Mouse (Mus musculus): ENCODE measurements around the gene S100a11. TPM values are rescaled to one million over a fixed set of nuclear protein-coding genes. Genes with fewer than 3 reads are reported as not detected.

The S100a11 gene
- polyA plus RNA-seq, 1 experiment from 2014 or later = 709 TPM

GRCm38 (mm10) chr3:93499129-93499528, 21.2 kb upstream of the S100a11 start:
- ATAC-seq (replicated peaks; ENCODE audit: extremely low read depth, insufficient read depth, low FRiP score) = no peak
- Histone ChIP-seq H3K36me3 (ENCODE audit: control insufficient read depth, insufficient read depth) (no peaks in the 10 kb centered on the region), H3K27ac (ENCODE audit: low read length) (no peak overlapping the region), H3K4me3 (ENCODE audit: low read length) (no peak overlapping the region), H3K4me1 (ENCODE audit: control insufficient read depth, insufficient read depth, low read length) (no peaks in the 10 kb centered on the region), H3K9me3 (replicated peaks; ENCODE audit: control insufficient read depth, low read length) (no peaks in the 10 kb centered on the region; the same call in 1 of the 2 replicates), H3K27me3 (ENCODE audit: control insufficient read depth, insufficient read depth, low read length) (no peaks in the 10 kb centered on the region), H3K4me2 (ENCODE audit: low read depth, low read length) (no peak overlapping the region), H3K9ac (ENCODE audit: low read length) (no peak overlapping the region)

DNA sequence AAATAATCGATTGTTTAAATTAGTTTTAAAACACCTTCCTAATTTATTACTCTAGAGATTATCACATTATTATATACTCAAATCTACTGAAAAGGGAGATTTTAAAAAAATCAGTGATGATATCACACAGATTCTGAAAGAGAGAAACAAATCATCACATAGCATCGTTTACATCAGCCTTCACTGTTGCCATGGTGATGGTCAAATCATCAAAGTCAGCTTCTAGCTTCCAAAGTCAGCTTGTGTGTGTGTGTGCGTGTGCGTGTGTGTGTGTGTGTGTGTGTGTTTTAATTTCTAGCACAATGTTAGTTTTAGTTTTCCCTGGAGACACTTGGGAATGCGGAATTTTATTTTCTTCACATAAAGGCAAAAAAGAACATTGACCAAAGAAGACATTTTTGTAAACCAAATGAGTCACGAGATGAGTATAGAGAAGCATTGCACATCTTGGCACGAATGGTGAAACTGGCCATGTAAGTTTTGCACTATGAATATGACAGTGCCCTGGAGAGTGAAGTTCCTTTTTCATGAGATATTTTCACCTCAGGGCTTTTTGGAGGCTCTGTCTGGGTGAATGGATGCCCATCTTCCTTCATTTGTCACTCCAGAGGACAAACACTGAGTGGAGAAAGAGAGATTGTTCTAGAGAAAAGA, 15.6 kb upstream of the S100a11 start:
- Histone ChIP-seq H3K4me2 (ENCODE audit: low read depth, low read length) (no peak overlapping the region), H3K9me3 (replicated peaks; ENCODE audit: control insufficient read depth, low read length) (no peaks in the 10 kb centered on the region), H3K9ac (ENCODE audit: low read length) (no peak overlapping the region), H3K36me3 (ENCODE audit: control insufficient read depth, insufficient read depth) (no peaks in the 10 kb centered on the region), H3K27me3 (ENCODE audit: control insufficient read depth, insufficient read depth, low read length) (no peaks in the 10 kb centered on the region), H3K4me1 (ENCODE audit: control insufficient read depth, insufficient read depth, low read length) (no peaks in the 10 kb centered on the region), H3K4me3 (ENCODE audit: low read length) (no peak overlapping the region), H3K27ac (ENCODE audit: low read length) (no peak overlapping the region)
- 82% methylated on average over 7 of the region's 7 CpGs for WGBS
- no peak for ATAC-seq (replicated peaks; ENCODE audit: extremely low read depth, insufficient read depth, low FRiP score)

DNA sequence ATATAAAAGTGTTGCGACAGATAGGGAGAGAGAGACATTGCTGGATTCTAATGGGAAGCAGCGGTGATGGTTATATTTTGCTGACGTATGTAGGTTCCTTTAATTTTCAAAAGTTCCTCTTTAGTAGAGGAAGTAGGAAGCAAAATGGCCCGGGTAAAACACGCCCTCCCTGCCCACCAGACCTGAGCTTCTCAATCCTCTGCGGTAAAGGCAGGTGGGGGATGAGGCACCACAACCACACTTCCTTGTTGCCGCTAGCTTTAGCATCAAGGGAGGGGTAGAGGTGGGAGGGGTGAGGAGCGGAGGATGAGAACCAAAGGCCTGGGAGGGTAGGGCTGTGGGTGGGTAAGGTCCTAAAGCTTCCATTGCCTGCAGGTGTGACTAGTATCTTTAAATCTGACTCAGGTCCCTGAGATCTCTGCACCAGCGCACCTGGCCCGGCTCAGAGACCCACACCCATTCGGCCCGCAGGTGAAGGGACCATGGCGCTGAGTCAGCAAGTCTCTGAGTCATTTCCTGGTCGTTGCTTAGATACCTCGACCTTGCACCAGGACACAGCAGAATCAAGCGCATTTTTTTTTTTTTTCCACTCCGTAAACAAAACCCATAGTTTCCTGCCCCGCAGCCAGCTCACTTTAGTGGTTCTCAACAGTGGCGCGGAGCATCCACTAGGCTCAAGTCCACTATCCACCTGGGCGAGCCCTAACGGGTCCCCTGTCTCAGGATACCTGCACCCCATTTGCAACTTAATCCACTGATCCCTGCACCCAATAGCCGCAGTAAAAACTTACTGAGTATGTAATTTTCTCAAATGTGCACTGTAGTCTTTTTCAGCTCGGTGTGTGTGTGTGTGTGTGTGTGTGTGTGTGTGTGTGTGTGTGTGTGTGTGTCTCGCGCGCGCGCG, 14.1 kb upstream of the S100a11 start:
- Histone ChIP-seq H3K36me3 (ENCODE audit: control insufficient read depth, insufficient read depth) (no peaks in the 10 kb centered on the region), H3K4me2 (ENCODE audit: low read depth, low read length) (peak overlapping the region; percentile 37), H3K9ac (ENCODE audit: low read length) (no peak overlapping the region), H3K27me3 (ENCODE audit: control insufficient read depth, insufficient read depth, low read length) (no peaks in the 10 kb centered on the region), H3K27ac (ENCODE audit: low read length) (no peak overlapping the region; the same call in 1 of the 2 replicates), H3K4me1 (ENCODE audit: control insufficient read depth, insufficient read depth, low read length) (no peaks in the 10 kb centered on the region), H3K9me3 (replicated peaks; ENCODE audit: control insufficient read depth, low read length) (no peaks in the 10 kb centered on the region), H3K4me3 (ENCODE audit: low read length) (peak overlapping the region; percentile 15)
- WGBS = 33% methylated on average over 30 of the region's 30 CpGs
- peak; percentile 81 for ATAC-seq (replicated peaks; ENCODE audit: extremely low read depth, insufficient read depth, low FRiP score)

GRCm38 (mm10) chr3:93506881-93507325, 13.4 kb upstream of the S100a11 start:
- Histone ChIP-seq H3K36me3 (ENCODE audit: control insufficient read depth, insufficient read depth) (no peaks in the 10 kb centered on the region), H3K4me1 (ENCODE audit: control insufficient read depth, insufficient read depth, low read length) (no peaks in the 10 kb centered on the region), H3K27ac (ENCODE audit: low read length) (no peak overlapping the region), H3K9ac (ENCODE audit: low read length) (no peak overlapping the region), H3K4me3 (ENCODE audit: low read length) (no peak overlapping the region), H3K27me3 (ENCODE audit: control insufficient read depth, insufficient read depth, low read length) (no peaks in the 10 kb centered on the region), H3K4me2 (ENCODE audit: low read depth, low read length) (no peak overlapping the region), H3K9me3 (replicated peaks; ENCODE audit: control insufficient read depth, low read length) (no peaks in the 10 kb centered on the region)
- WGBS = 66% methylated on average over 5 of the region's 5 CpGs
- no peak for ATAC-seq (replicated peaks; ENCODE audit: extremely low read depth, insufficient read depth, low FRiP score)

DNA sequence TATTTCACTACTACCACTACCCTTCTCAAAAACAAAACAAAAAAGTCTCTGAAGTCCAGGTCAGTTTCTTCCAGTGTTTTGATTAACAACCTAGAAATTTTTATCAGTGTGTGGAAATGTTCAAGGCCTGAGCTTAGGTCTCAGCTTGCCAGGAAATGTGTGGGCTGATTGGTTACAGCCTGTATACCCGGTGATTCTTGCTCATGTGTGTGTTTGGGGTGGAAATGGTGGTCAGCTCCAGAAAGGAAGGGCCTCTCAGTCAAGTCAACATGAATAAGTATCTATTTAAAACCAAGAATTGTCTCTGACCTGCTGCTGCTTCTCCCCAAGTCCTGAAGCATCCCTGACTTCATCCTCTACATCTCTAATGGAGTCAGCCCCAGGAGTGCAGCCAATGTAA, 11.0 kb upstream of the S100a11 start:
- 29% methylated on average over 1 of the region's 1 CpGs for WGBS
- ATAC-seq (replicated peaks; ENCODE audit: extremely low read depth, insufficient read depth, low FRiP score) = no peak
- no peak overlapping the region for H3K4me2 ChIP-seq (ENCODE audit: low read depth, low read length)
- no peaks in the 10 kb centered on the region for H3K4me1 ChIP-seq (ENCODE audit: control insufficient read depth, insufficient read depth, low read length)
- no peaks in the 10 kb centered on the region for H3K36me3 ChIP-seq (ENCODE audit: control insufficient read depth, insufficient read depth)
- no peaks in the 10 kb centered on the region for H3K9me3 ChIP-seq (replicated peaks; ENCODE audit: control insufficient read depth, low read length)
- H3K27ac ChIP-seq (ENCODE audit: low read length) = no peak overlapping the region
- no peaks in the 10 kb centered on the region for H3K27me3 ChIP-seq (ENCODE audit: control insufficient read depth, insufficient read depth, low read length)
- H3K4me3 ChIP-seq (ENCODE audit: low read length) = no peak overlapping the region
- H3K9ac ChIP-seq (ENCODE audit: low read length) = no peak overlapping the region

GRCm38 (mm10) chr3:93511036-93511435, 9.3 kb upstream of the S100a11 start:
- H3K4me3 ChIP-seq (ENCODE audit: low read length) = no peak overlapping the region
- no peaks in the 10 kb centered on the region for H3K27me3 ChIP-seq (ENCODE audit: control insufficient read depth, insufficient read depth, low read length)
- no peaks in the 10 kb centered on the region for H3K36me3 ChIP-seq (ENCODE audit: control insufficient read depth, insufficient read depth)
- no peaks in the 10 kb centered on the region for H3K4me1 ChIP-seq (ENCODE audit: control insufficient read depth, insufficient read depth, low read length)
- no peaks in the 10 kb centered on the region for H3K9me3 ChIP-seq (replicated peaks; ENCODE audit: control insufficient read depth, low read length)
- H3K4me2 ChIP-seq (ENCODE audit: low read depth, low read length) = no peak overlapping the region
- no peak overlapping the region for H3K9ac ChIP-seq (ENCODE audit: low read length)
- no peak for ATAC-seq (replicated peaks; ENCODE audit: extremely low read depth, insufficient read depth, low FRiP score)
- whole genome bisulfite sequencing = 70% methylated on average over 1 of the region's 1 CpGs
- H3K27ac ChIP-seq (ENCODE audit: low read length) = no peak overlapping the region

- no peaks in the 10 kb centered on the region for H3K4me1 ChIP-seq (ENCODE audit: control insufficient read depth, insufficient read depth, low read length)
- H3K27ac ChIP-seq (ENCODE audit: low read length) = no peak overlapping the region
- H3K36me3 ChIP-seq (ENCODE audit: control insufficient read depth, insufficient read depth) = no peaks in the 10 kb centered on the region
- no peak for ATAC-seq (replicated peaks; ENCODE audit: extremely low read depth, insufficient read depth, low FRiP score)
- H3K4me3 ChIP-seq (ENCODE audit: low read length) = no peak overlapping the region
- H3K9ac ChIP-seq (ENCODE audit: low read length) = no peak overlapping the region
- 92% methylated on average over 1 of the region's 1 CpGs for WGBS
- no peaks in the 10 kb centered on the region for H3K27me3 ChIP-seq (ENCODE audit: control insufficient read depth, insufficient read depth, low read length)
- H3K9me3 ChIP-seq (replicated peaks; ENCODE audit: control insufficient read depth, low read length) = no peaks in the 10 kb centered on the region
- no peak overlapping the region for H3K4me2 ChIP-seq (ENCODE audit: low read depth, low read length)
Observed at GRCm38 (mm10) chr3:93511801-93512200, 8.5 kb upstream of the S100a11 start.

DNA sequence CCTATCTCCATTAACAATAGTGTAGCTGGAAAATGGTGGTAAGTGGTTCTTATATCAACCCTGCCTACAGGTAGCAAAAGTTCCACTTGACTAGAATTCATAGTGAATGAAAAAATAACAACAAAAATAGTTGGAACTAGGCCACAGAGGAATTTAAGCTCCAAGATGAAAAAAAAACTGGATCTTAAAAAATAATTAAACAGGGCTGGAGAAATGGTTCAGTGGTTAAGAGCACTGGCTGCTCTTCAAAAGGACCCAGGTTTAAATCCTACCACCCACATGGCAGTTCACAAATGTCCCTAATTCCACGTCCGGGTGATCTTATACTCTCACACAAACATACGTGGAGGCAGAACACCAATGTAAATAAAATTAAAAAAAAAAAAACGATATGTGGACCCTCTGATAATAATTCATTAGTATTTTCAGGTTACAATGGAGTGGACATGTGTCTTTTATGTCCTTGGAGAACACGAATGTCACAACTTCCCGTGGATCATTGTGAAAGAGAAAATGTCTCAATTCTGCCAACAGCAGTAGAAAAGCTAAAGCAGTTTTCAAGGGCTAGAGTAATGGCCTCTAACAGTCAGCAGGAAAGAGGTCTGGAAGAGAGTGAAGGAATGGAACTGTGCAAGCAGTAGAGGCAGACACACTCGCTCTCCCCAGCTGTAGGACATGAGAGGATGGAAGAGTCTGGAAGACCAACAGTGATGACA, 7.7 kb upstream of the S100a11 start:
- no peak overlapping the region for H3K9ac ChIP-seq (ENCODE audit: low read length)
- no peak overlapping the region for H3K4me2 ChIP-seq (ENCODE audit: low read depth, low read length)
- no peak for ATAC-seq (replicated peaks; ENCODE audit: extremely low read depth, insufficient read depth, low FRiP score)
- no peaks in the 10 kb centered on the region for H3K27me3 ChIP-seq (ENCODE audit: control insufficient read depth, insufficient read depth, low read length)
- 74% methylated on average over 7 of the region's 7 CpGs for WGBS
- no peaks in the 10 kb centered on the region for H3K9me3 ChIP-seq (replicated peaks; ENCODE audit: control insufficient read depth, low read length)
- no peaks in the 10 kb centered on the region for H3K4me1 ChIP-seq (ENCODE audit: control insufficient read depth, insufficient read depth, low read length)
- no peak overlapping the region for H3K27ac ChIP-seq (ENCODE audit: low read length)
- no peaks in the 10 kb centered on the region for H3K36me3 ChIP-seq (ENCODE audit: control insufficient read depth, insufficient read depth)
- no peak overlapping the region for H3K4me3 ChIP-seq (ENCODE audit: low read length)

- H3K9ac ChIP-seq (ENCODE audit: low read length) = no peak overlapping the region
- no peak overlapping the region for H3K4me3 ChIP-seq (ENCODE audit: low read length)
- no peak for ATAC-seq (replicated peaks; ENCODE audit: extremely low read depth, insufficient read depth, low FRiP score)
- no peaks in the 10 kb centered on the region for H3K4me1 ChIP-seq (ENCODE audit: control insufficient read depth, insufficient read depth, low read length)
- no peaks in the 10 kb centered on the region for H3K9me3 ChIP-seq (replicated peaks; ENCODE audit: control insufficient read depth, low read length)
- 82% methylated on average over 3 of the region's 3 CpGs for WGBS
- no peak overlapping the region for H3K4me2 ChIP-seq (ENCODE audit: low read depth, low read length)
- H3K36me3 ChIP-seq (ENCODE audit: control insufficient read depth, insufficient read depth) = no peaks in the 10 kb centered on the region
- H3K27me3 ChIP-seq (ENCODE audit: control insufficient read depth, insufficient read depth, low read length) = no peaks in the 10 kb centered on the region
- H3K27ac ChIP-seq (ENCODE audit: low read length) = no peak overlapping the region
Observed at GRCm38 (mm10) chr3:93514628-93515027, 5.7 kb upstream of the S100a11 start.

All from heart, embryonic 16.5 days (tissue).